Mouse (Mus musculus): ENCODE measurements around the gene Ms4a15. TPM values are rescaled to one million over a fixed set of nuclear protein-coding genes. Genes with fewer than 3 reads are reported as not detected.

The Ms4a15 gene
- polyA plus RNA-seq, 1 experiment from 2014 or later, result 0.87 TPM

DNA sequence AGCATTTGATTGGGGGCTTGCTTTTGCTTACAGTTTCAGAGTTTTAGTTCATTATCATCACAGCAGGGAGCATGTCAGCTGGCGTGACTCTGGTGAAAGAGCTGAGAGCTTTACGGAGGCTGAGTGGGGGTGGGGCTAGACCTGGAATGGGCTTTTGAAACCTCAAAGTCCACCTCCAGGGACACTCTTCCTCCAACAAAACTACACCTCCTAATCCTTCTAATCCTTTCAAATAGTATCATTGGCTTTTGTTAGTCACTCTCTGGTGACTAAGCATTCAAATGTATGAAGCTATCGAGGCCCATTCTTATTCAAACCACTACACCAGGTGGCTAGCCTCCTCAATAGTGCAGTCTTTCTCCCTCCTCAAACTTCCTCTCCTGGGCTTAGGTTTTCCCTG lies 20.4 kb downstream of the Ms4a15 start:
- no peak for ATAC-seq
- peaks cover 8% of the 10 kb centered on the region; the same call in 1 of the 2 replicates for H3K9me3 ChIP-seq (ENCODE audit: control insufficient read depth, low read length)
- H3K27ac ChIP-seq (ENCODE audit: low read length), result no peak overlapping the region
- no peak overlapping the region for H3K4me2 ChIP-seq (ENCODE audit: low read length)
- 18% methylated on average over 3 of the region's 3 CpGs for WGBS
- H3K27me3 ChIP-seq (replicated peaks; ENCODE audit: control insufficient read depth, insufficient read depth, low read length), result no peaks in the 10 kb centered on the region
- no peak overlapping the region for H3K4me3 ChIP-seq (replicated peaks; ENCODE audit: low read length)
- H3K9ac ChIP-seq (replicated peaks; ENCODE audit: low read depth, low read length), result no peak overlapping the region
- no peaks in the 10 kb centered on the region for H3K36me3 ChIP-seq (ENCODE audit: control insufficient read depth, insufficient read depth)
- no peaks in the 10 kb centered on the region for H3K4me1 ChIP-seq (replicated peaks; ENCODE audit: control insufficient read depth, insufficient read depth, low read length)

DNA sequence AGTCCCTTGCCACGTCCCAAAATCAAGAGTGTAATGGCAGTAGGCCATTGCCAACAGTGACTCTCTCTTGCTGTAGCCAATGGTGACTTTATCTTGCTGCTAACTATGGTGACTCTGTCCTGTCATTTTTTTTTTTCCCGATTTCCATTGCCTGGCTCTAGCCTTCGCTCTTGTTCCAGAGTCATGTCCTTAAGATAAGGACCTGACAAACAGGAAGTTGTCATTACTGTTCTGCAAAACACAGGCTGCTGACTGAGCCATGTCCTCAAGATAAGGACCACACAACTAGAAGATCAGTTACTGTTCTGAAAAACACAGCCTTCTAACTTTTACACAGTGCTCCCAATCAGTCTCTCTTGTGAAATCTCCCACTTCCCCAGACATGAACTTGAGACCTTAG lies 22.6 kb downstream of the Ms4a15 start:
- Histone ChIP-seq H3K9ac (replicated peaks; ENCODE audit: low read depth, low read length) (no peak overlapping the region), H3K9me3 (ENCODE audit: control insufficient read depth, low read length) (peaks cover 8% of the 10 kb centered on the region; the same call in 1 of the 2 replicates), H3K36me3 (ENCODE audit: control insufficient read depth, insufficient read depth) (no peaks in the 10 kb centered on the region), H3K27me3 (replicated peaks; ENCODE audit: control insufficient read depth, insufficient read depth, low read length) (no peaks in the 10 kb centered on the region), H3K4me2 (ENCODE audit: low read length) (no peak overlapping the region), H3K4me1 (replicated peaks; ENCODE audit: control insufficient read depth, insufficient read depth, low read length) (no peaks in the 10 kb centered on the region), H3K27ac (ENCODE audit: low read length) (no peak overlapping the region), H3K4me3 (replicated peaks; ENCODE audit: low read length) (no peak overlapping the region)
- no peak for ATAC-seq
- 74% methylated on average over 3 of the region's 3 CpGs for WGBS

- H3K4me2 ChIP-seq (ENCODE audit: low read length), result no peak overlapping the region
- no peaks in the 10 kb centered on the region for H3K27me3 ChIP-seq (replicated peaks; ENCODE audit: control insufficient read depth, insufficient read depth, low read length)
- 95% methylated on average over 7 of the region's 7 CpGs for WGBS
- no peak overlapping the region for H3K9ac ChIP-seq (replicated peaks; ENCODE audit: low read depth, low read length)
- no peak for ATAC-seq
- H3K36me3 ChIP-seq (ENCODE audit: control insufficient read depth, insufficient read depth), result no peaks in the 10 kb centered on the region
- no peak overlapping the region for H3K27ac ChIP-seq (ENCODE audit: low read length)
- H3K9me3 ChIP-seq (ENCODE audit: control insufficient read depth, low read length), result peaks cover 8% of the 10 kb centered on the region; the same call in 1 of the 2 replicates
- H3K4me1 ChIP-seq (replicated peaks; ENCODE audit: control insufficient read depth, insufficient read depth, low read length), result no peaks in the 10 kb centered on the region
- H3K4me3 ChIP-seq (replicated peaks; ENCODE audit: low read length), result no peak overlapping the region
Measured at GRCm38 (mm10) chr19:10968578-10968977, 24.5 kb downstream of the Ms4a15 start.

- H3K4me3 ChIP-seq (replicated peaks; ENCODE audit: low read length), result no peak overlapping the region
- H3K4me1 ChIP-seq (replicated peaks; ENCODE audit: control insufficient read depth, insufficient read depth, low read length), result no peaks in the 10 kb centered on the region
- H3K9ac ChIP-seq (replicated peaks; ENCODE audit: low read depth, low read length), result no peak overlapping the region
- H3K27ac ChIP-seq (ENCODE audit: low read length), result no peak overlapping the region
- no peak for ATAC-seq
- no peak overlapping the region for H3K4me2 ChIP-seq (ENCODE audit: low read length)
- 92% methylated on average over 7 of the region's 7 CpGs for WGBS
- H3K36me3 ChIP-seq (ENCODE audit: control insufficient read depth, insufficient read depth), result no peaks in the 10 kb centered on the region
- no peaks in the 10 kb centered on the region for H3K9me3 ChIP-seq (ENCODE audit: control insufficient read depth, low read length)
- H3K27me3 ChIP-seq (replicated peaks; ENCODE audit: control insufficient read depth, insufficient read depth, low read length), result no peaks in the 10 kb centered on the region
Measured at GRCm38 (mm10) chr19:10965721-10966120, 27.3 kb downstream of the Ms4a15 start.

DNA sequence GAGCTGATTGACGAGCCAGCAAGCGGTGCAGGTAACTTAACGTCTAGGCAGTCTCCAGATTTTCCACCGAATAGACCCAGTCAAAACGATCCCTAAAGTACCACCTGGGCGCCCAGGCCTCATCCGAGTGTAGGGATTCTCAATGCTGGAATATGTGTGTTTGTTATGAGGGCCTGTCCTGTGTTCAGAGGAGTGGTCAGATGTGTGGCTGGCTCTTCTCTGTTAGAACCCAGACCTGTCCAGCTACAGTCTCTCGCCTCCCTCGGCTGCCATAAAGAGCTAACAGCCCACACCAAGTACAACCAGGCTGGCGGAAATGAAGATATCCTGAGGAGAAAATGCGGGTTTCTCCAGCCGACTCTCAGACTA lies 33.1 kb downstream of the Ms4a15 start:
- Histone ChIP-seq H3K9me3 (ENCODE audit: control insufficient read depth, low read length) (no peaks in the 10 kb centered on the region), H3K27ac (ENCODE audit: low read length) (no peak overlapping the region), H3K36me3 (ENCODE audit: control insufficient read depth, insufficient read depth) (no peaks in the 10 kb centered on the region), H3K4me2 (ENCODE audit: low read length) (no peak overlapping the region), H3K4me1 (replicated peaks; ENCODE audit: control insufficient read depth, insufficient read depth, low read length) (no peaks in the 10 kb centered on the region; the same call in 1 of the 2 replicates), H3K27me3 (replicated peaks; ENCODE audit: control insufficient read depth, insufficient read depth, low read length) (no peaks in the 10 kb centered on the region), H3K9ac (replicated peaks; ENCODE audit: low read depth, low read length) (no peak overlapping the region), H3K4me3 (replicated peaks; ENCODE audit: low read length) (no peak overlapping the region)
- ATAC-seq, result no peak
- WGBS, result 49% methylated on average over 12 of the region's 12 CpGs

- H3K9ac ChIP-seq (replicated peaks; ENCODE audit: low read depth, low read length), result no peak overlapping the region
- H3K36me3 ChIP-seq (ENCODE audit: control insufficient read depth, insufficient read depth), result no peaks in the 10 kb centered on the region
- 33% methylated on average over 11 of the region's 11 CpGs for WGBS
- peak; percentile 72 for ATAC-seq
- H3K4me2 ChIP-seq (ENCODE audit: low read length), result no peak overlapping the region
- no peaks in the 10 kb centered on the region; the same call in 1 of the 2 replicates for H3K4me1 ChIP-seq (replicated peaks; ENCODE audit: control insufficient read depth, insufficient read depth, low read length)
- H3K4me3 ChIP-seq (replicated peaks; ENCODE audit: low read length), result no peak overlapping the region
- H3K9me3 ChIP-seq (ENCODE audit: control insufficient read depth, low read length), result no peaks in the 10 kb centered on the region
- H3K27ac ChIP-seq (ENCODE audit: low read length), result no peak overlapping the region
- no peaks in the 10 kb centered on the region for H3K27me3 ChIP-seq (replicated peaks; ENCODE audit: control insufficient read depth, insufficient read depth, low read length)
Measured at GRCm38 (mm10) chr19:10959085-10959977, 33.7 kb downstream of the Ms4a15 start.

DNA sequence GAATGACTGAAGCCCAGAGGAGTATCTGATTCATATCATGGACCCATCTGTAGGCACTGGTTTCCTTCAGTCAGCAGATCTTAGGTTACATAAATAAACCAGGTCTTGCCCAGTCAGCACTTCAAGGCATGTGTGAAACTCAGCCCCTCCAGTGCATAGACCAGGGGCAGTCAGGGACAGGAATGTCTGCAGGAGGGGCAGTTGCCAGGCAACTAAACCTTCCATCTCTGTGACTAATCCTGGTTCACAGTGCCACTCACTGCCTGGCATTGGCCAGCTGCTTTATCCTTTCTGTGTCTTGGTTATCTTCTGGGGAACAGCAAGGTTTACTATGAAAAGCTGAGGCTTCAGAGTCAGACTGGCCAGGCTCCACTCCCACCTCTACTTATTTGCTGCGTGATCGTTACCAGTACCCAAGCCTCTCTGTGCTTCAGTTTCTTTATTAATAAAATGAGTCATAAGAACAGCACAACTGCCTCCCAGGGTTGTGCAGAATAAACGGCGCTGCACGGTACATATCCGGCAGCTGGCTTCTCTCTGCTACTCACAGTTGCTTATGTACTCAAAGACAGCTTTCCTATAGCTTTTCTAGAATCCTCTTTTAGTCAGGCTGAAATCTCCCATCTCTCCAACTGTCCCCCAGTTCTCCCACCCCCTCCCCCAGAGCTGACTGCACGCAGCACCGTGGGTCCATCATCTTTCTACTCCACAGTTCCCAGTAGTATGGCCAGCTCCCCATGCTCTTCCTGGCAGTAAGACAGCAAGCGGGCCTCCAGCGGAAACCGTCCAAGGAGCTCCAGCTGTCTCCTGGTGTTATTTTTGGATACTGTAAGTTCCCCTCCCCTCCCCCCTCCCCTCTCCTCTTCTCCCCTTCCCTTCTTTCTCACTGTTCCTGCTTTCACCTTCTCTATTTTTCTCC lies 40.8 kb downstream of the Ms4a15 start:
- peaks cover 13% of the 10 kb centered on the region for H3K4me1 ChIP-seq (replicated peaks; ENCODE audit: control insufficient read depth, insufficient read depth, low read length)
- H3K4me3 ChIP-seq (replicated peaks; ENCODE audit: low read length), result no peak overlapping the region
- H3K9ac ChIP-seq (replicated peaks; ENCODE audit: low read depth, low read length), result no peak overlapping the region
- no peaks in the 10 kb centered on the region for H3K9me3 ChIP-seq (ENCODE audit: control insufficient read depth, low read length)
- H3K36me3 ChIP-seq (ENCODE audit: control insufficient read depth, insufficient read depth), result no peaks in the 10 kb centered on the region
- no peak overlapping the region for H3K4me2 ChIP-seq (ENCODE audit: low read length)
- no peak overlapping the region for H3K27ac ChIP-seq (ENCODE audit: low read length)
- ATAC-seq, result no peak
- WGBS, result 68% methylated on average over 11 of the region's 11 CpGs
- no peaks in the 10 kb centered on the region for H3K27me3 ChIP-seq (replicated peaks; ENCODE audit: control insufficient read depth, insufficient read depth, low read length)

DNA sequence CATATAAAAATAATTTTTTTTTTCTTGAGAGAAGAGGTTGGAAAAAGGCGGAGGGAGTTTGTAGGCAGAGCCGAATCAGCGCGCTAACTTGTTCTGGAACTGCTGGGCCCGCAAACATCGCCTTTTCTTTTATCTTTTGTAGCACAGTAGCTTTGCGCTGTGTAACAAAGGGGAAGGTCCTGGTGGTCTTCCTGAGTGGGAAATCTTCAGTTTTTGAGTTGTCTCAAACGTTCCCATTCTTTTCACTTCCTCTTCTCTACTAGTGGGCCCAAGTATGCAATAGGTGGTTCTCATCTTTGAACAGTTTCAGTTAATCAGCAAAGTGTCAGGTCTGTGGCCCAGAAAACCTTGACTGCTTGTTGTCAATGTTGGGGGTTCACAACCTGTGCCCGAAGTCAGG lies 43.5 kb downstream of the Ms4a15 start:
- ATAC-seq, result no peak; the same call in 1 of the 2 replicates
- H3K27me3 ChIP-seq (replicated peaks; ENCODE audit: control insufficient read depth, insufficient read depth, low read length), result no peaks in the 10 kb centered on the region
- H3K4me2 ChIP-seq (ENCODE audit: low read length), result peak overlapping the region; percentile 57
- peaks cover 23% of the 10 kb centered on the region for H3K4me1 ChIP-seq (replicated peaks; ENCODE audit: control insufficient read depth, insufficient read depth, low read length)
- H3K9ac ChIP-seq (replicated peaks; ENCODE audit: low read depth, low read length), result 0 out of 2 replicates have a peak overlapping the region, but pooled peaks have one; percentile 9
- 24% methylated on average over 9 of the region's 9 CpGs for WGBS
- peaks cover 5% of the 10 kb centered on the region for H3K36me3 ChIP-seq (ENCODE audit: control insufficient read depth, insufficient read depth)
- no peaks in the 10 kb centered on the region for H3K9me3 ChIP-seq (ENCODE audit: control insufficient read depth, low read length)
- H3K4me3 ChIP-seq (replicated peaks; ENCODE audit: low read length), result peak overlapping the region; percentile 69
- no peak overlapping the region for H3K27ac ChIP-seq (ENCODE audit: low read length)

DNA sequence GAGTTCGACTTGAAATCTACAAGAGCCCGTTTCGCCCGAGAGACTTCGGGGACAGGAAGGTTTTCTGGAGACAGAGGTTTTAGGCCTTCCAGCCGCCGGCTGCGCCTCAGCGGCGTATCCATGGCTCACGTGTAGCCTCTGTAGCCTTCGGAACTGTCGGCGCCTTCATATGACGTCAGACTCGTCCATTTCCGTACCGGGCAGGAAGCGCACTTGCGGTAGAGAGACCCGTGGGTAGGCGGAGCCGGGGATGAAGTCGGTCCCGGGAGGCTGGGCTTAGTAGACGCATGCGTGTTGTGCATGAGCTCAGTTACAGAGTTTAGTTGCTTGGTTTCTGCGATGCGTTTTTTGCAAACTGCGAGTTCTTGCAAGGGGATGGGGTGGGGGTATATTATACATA lies 43.9 kb downstream of the Ms4a15 start, which contains the start of gene Ccdc86:
Ccdc86 (minus strand) TSS at position 155 of the 400 bp plus-strand sequence.
- Histone ChIP-seq H3K27me3 (replicated peaks; ENCODE audit: control insufficient read depth, insufficient read depth, low read length) (no peaks in the 10 kb centered on the region), H3K4me3 (replicated peaks; ENCODE audit: low read length) (peak within 1 kb of the TSS; percentile 69), H3K9me3 (ENCODE audit: control insufficient read depth, low read length) (no peaks in the 10 kb centered on the region), H3K9ac (replicated peaks; ENCODE audit: low read depth, low read length) (peak within 1 kb of the TSS; percentile 58), H3K27ac (ENCODE audit: low read length) (no peak within 1 kb of the TSS), H3K36me3 (ENCODE audit: control insufficient read depth, insufficient read depth) (peaks cover 8% of the 10 kb centered on the region), H3K4me2 (ENCODE audit: low read length) (peak within 1 kb of the TSS; percentile 94), H3K4me1 (replicated peaks; ENCODE audit: control insufficient read depth, insufficient read depth, low read length) (peaks cover 23% of the 10 kb centered on the region)
- WGBS, result 0% methylated on average over 30 of the region's 30 CpGs
- ATAC-seq, result peak; percentile 99
